Mouse (Mus musculus): Measurements from ENCODE around the gene R3hdm1. TPM values are rescaled to one million over a fixed set of nuclear protein-coding genes. Genes with fewer than 3 reads are reported as not detected.
"Not testable (repeated sequence)": the region's sequence is repeated elsewhere in the genome, so short reads cannot be mapped to it uniquely, and the experiment has no call there.

The R3hdm1 gene
- polyA plus RNA-seq, 1 experiment from 2014 or later = 96.7 TPM

DNA sequence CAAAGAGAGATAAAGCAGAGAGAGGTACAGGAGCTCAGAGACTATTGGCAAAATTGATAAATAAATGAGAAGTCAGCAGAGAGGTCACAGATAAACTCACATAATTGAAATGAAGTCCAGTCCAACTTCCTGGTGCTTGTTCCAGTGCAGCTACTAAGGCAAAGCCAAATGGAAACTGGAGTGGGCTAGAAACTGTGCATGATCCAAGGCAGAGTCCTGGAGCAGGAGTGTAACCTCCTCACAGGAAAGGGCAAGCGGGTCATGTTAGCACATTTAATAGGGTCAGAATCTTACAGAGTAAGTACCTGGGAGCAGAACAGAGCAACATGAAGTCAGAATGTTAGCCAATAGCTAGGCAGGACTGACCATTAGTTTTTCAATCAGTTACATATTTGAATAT, 24.5 kb upstream of the R3hdm1 start:
- ATAC-seq (ENCODE audit: low FRiP score) = no peak
- Histone ChIP-seq H3K4me3 (no peak overlapping the region), H3K9me3 (no peaks in the 10 kb centered on the region), H3K27me3 (no peaks in the 10 kb centered on the region), H3K36me3 (no peaks in the 10 kb centered on the region), H3K9ac (no peak overlapping the region), H3K27ac (no peak overlapping the region), H3K4me2 (no peak overlapping the region), H3K4me1 (replicated peaks) (0 out of 2 replicates have a peak, but pooled peaks cover 4% of the 10 kb centered on the region)
- 100% methylated on average over 1 of the region's 1 CpGs for WGBS

DNA sequence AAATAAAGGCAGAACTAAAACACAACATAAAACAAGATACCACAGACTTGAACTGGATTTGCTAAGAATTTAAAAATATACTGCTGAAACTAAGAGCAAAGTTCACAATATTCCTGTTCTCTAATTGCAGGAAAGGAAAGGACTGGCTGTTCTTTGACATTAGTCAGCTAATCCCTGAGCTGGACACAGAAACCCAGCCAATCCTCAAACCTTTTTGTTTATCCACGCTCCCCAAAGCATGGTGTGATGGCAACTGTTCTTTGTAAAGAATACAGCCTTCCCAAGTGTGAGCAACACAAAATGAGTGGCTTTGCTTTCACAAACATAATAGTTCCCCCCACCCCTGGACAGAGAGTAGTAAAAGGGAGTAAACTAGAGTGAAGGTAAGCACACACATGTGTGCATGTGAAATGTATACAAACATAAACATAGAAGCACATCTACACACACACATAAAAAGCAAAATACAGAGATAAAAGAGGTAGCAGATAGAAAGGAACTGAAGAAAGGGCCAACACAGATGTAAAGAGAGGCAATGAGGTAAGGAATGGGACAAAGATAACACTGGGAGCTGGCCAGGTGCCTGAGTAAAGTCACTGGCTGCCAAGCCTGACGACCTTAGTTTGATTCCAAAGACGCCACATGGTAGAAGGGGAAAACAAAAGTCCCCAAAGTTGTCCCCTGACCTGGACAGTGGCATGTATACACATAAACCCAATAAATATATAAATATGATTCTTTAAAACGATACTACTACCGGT, 22.0 kb upstream of the R3hdm1 start:
- ATAC-seq (ENCODE audit: low FRiP score) = no peak
- H3K36me3 ChIP-seq = no peaks in the 10 kb centered on the region
- WGBS = 79% methylated on average over 5 of the region's 5 CpGs

DNA sequence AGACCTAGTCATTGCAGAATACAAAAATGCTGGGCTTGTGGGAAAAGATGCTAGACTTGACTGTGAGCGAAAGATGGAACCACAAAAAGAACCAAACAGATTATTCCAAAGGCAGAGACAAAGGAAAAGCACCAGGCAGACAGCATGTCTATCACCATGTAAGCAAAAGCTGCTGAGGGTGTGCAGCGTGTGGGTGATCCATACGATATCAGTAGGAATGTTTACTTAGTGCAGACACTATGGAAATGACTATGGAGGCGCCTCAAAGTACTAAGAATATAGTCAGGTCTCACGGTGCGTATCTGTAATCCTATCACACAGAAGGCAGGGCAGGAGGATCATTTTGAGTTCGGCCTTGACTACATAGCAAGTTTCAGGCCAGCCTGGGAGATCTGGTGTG, 21.2 kb upstream of the R3hdm1 start:
- no peak overlapping the region for H3K9ac ChIP-seq
- H3K27me3 ChIP-seq = no peaks in the 10 kb centered on the region
- H3K4me3 ChIP-seq = no peak overlapping the region
- H3K27ac ChIP-seq = no peak overlapping the region
- 92% methylated on average over 7 of the region's 7 CpGs for WGBS
- no peak for ATAC-seq (ENCODE audit: low FRiP score)
- H3K9me3 ChIP-seq = no peaks in the 10 kb centered on the region
- no peaks in the 10 kb centered on the region for H3K36me3 ChIP-seq
- H3K4me1 ChIP-seq (replicated peaks) = 0 out of 2 replicates have a peak, but pooled peaks cover 4% of the 10 kb centered on the region
- no peak overlapping the region for H3K4me2 ChIP-seq

More for the DNA sequence above, 22.0 kb upstream of the R3hdm1 start:
- no peaks in the 10 kb centered on the region for H3K27me3 ChIP-seq
- H3K9ac ChIP-seq = no peak overlapping the region
- no peak overlapping the region for H3K4me3 ChIP-seq
- no peak overlapping the region for H3K27ac ChIP-seq
- 0 out of 2 replicates have a peak, but pooled peaks cover 4% of the 10 kb centered on the region for H3K4me1 ChIP-seq (replicated peaks)
- H3K4me2 ChIP-seq = no peak overlapping the region
- no peaks in the 10 kb centered on the region for H3K9me3 ChIP-seq

DNA sequence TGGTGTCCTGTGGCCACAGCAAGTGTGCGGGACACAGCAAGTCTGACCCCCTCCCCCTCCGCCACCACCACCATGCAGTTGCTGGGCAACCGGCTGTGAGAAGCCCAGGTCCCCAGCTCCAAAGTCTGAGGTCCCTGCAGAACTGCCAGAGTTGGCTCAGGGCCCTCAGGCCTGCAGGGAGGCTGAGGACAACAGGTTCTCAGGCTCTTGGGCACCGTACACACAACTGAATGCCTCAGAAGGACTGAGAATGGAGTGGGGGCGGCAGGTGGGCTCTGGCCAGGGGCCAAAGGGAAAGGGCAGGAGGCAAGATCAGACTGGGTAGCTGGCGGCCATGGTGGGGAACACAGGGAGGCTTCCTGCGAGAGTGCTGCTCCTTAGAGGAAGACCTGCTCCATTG, 20.3 kb upstream of the R3hdm1 start:
- no peaks in the 10 kb centered on the region for H3K27me3 ChIP-seq
- H3K9me3 ChIP-seq = no peaks in the 10 kb centered on the region
- 0 out of 2 replicates have a peak, but pooled peaks cover 4% of the 10 kb centered on the region for H3K4me1 ChIP-seq (replicated peaks)
- no peak overlapping the region for H3K4me2 ChIP-seq
- WGBS = 70% methylated on average over 7 of the region's 7 CpGs
- no peak for ATAC-seq (ENCODE audit: low FRiP score)
- H3K4me3 ChIP-seq = no peak overlapping the region
- H3K36me3 ChIP-seq = no peaks in the 10 kb centered on the region
- no peak overlapping the region for H3K9ac ChIP-seq
- H3K27ac ChIP-seq = no peak overlapping the region

DNA sequence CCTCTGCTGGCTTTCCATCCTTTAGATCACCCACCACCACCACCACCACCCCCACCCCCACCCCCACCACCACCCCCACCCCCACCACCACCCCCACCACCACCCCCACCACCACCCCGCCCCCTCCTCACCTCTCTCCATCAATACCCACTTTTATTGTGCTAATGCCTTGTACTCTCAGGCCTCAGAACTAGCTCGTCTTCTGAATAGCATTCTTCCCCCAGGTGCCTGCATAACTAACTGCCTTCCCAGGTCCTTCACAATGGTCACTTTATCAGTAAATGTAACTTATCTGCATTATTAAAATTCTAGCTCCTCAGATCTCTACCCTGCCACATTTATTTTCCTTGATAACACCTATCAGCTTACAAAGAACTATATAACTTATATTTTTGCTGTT, 8.4 kb upstream of the R3hdm1 start:
- no peak for ATAC-seq (ENCODE audit: low FRiP score)
- H3K27me3 ChIP-seq = no peaks in the 10 kb centered on the region
- no peaks in the 10 kb centered on the region for H3K4me1 ChIP-seq (replicated peaks)
- H3K9ac ChIP-seq = no peak overlapping the region
- H3K36me3 ChIP-seq = peaks cover 9% of the 10 kb centered on the region
- no peaks in the 10 kb centered on the region for H3K9me3 ChIP-seq
- WGBS = 53% methylated on average over 1 of the region's 2 CpGs
- H3K4me2 ChIP-seq = no peak overlapping the region
- no peak overlapping the region for H3K27ac ChIP-seq
- H3K4me3 ChIP-seq = no peak overlapping the region

DNA sequence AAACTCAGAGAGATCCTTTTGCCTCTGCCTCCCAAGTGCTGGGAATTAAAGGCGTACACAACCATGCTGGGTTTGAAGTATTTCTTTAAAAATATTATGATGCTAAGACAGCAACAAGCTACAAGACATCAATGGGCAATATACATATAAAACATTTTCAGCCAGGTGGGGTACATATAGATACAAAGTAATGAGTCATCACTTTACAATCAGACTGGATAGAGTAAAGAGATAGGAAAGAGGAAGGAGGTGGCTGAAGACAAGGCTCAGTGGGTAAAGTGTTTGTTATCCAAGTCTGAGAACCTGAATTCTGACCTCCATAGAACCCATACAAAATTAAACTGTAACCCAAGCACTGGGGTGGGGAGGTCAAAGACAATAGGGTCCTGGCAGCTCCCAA, 4.8 kb upstream of the R3hdm1 start:
- H3K36me3 ChIP-seq = no peaks in the 10 kb centered on the region
- H3K27ac ChIP-seq = no peak overlapping the region
- no peak overlapping the region for H3K4me3 ChIP-seq
- no peaks in the 10 kb centered on the region for H3K9me3 ChIP-seq
- 91% methylated on average over 1 of the region's 1 CpGs for WGBS
- H3K4me1 ChIP-seq (replicated peaks) = peaks cover 4% of the 10 kb centered on the region; the same call in 1 of the 2 replicates
- no peak for ATAC-seq (ENCODE audit: low FRiP score)
- no peak overlapping the region for H3K9ac ChIP-seq
- H3K4me2 ChIP-seq = no peak overlapping the region
- H3K27me3 ChIP-seq = no peaks in the 10 kb centered on the region

DNA sequence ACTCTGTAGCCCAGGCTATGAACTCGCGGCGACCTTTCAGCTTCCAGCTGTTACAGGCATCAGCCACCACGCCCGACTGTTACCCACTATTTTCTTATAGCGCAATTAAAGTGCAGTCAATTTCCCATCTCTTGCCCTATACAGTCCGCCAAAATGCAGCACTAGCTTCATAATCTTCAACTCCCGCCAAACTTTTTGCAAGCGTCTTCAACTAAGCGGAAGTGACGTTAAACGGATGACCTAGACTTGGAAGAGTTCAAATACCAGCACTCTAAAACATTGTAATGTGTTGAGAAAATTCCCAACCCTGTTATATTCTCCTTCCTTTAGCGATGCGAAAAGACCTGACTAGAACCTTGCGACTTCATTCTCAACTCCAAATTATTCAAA, 855 bp upstream of the R3hdm1 start:
- under 1% methylated on average over 15 of the region's 15 CpGs for WGBS
- ATAC-seq (ENCODE audit: low FRiP score) = peak; percentile 17
- no peaks in the 10 kb centered on the region for H3K9me3 ChIP-seq
- no peaks in the 10 kb centered on the region for H3K36me3 ChIP-seq
- peak overlapping the region; percentile 95 for H3K4me3 ChIP-seq
- H3K27ac ChIP-seq = peak overlapping the region; percentile 90
- peak overlapping the region; percentile 65; the same call in 1 of the 2 replicates for H3K9ac ChIP-seq
- no peaks in the 10 kb centered on the region for H3K27me3 ChIP-seq
- H3K4me2 ChIP-seq = peak overlapping the region; percentile 62
- peaks cover 24% of the 10 kb centered on the region for H3K4me1 ChIP-seq (replicated peaks)

DNA sequence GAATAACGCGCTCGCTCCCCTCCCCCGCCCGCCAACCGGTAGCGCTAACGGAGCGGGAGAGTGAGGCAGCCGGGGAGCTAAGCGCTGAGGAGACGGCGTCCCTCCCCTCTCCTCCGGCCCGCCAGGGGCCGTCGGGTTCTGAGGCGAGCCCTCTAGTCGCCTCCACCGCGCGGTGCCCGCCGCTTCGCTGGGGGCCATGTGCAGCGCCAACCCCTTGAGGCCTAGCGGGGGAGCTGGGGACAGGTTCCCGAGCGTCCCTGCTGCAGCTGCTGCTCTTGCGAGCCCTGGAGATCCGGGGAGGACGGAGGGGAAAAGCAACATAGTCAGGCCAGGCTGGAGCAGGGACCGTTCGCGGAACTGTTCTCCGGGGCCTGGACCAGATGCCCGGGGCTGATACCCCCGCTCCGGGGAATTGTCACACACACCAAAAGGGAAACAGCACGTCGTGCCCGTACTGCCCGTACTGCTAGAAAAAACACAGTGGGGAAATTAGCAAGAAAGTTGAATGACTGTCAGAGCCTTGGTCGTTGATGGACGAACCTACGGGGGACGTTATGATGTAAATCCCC, 503 bp downstream of the R3hdm1 start:
- peak overlapping the region; percentile 95 for H3K9ac ChIP-seq
- ATAC-seq (ENCODE audit: low FRiP score) = peak; percentile 72
- no peaks in the 10 kb centered on the region for H3K27me3 ChIP-seq
- WGBS = under 1% methylated on average over 34 of the region's 47 CpGs
- no peaks in the 10 kb centered on the region for H3K36me3 ChIP-seq
- peak overlapping the region; percentile 96 for H3K27ac ChIP-seq
- no peaks in the 10 kb centered on the region for H3K9me3 ChIP-seq
- H3K4me2 ChIP-seq = peak overlapping the region; percentile 71
- peaks cover 24% of the 10 kb centered on the region for H3K4me1 ChIP-seq (replicated peaks)
- peak overlapping the region; percentile 95 for H3K4me3 ChIP-seq

DNA sequence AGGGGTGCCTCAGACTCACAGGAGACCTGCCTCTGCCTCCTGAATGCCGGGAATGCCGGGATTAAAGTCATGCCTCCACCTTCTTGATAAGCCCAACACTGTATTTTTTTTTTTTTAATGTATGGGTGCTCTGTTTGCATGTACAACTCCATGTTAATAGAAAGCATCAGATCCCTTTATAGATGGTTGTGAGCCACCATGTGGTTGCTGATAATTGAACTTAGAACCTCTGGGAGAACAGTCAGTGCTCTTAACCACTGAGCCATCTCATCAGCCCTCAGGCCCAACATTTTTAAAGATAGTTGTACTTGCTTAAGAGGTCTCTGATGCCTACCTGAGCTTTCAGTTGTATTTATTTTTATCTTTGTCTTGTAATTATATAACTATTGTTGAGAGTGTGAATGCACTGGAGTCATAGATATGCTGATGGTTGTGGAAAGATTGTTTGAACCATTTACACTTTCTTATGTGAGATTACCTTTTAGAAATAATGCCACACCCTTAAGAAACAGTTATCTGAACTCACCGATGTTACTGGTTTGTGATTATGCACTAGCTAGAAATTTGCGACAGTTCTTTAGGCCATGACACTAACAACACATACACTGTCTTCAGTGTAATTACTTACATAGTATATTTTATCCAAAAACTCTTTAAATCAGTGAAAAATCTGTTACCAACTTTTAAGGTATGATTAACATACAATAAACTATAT, 18.0 kb downstream of the R3hdm1 start:
- Histone ChIP-seq H3K4me3 (no peak overlapping the region), H3K27me3 (no peaks in the 10 kb centered on the region), H3K4me1 (replicated peaks) (no peaks in the 10 kb centered on the region), H3K36me3 (no peaks in the 10 kb centered on the region), H3K9me3 (no peaks in the 10 kb centered on the region), H3K4me2 (no peak overlapping the region), H3K27ac (no peak overlapping the region), H3K9ac (no peak overlapping the region)
- ATAC-seq (ENCODE audit: low FRiP score) = no peak
- 98% methylated on average over 4 of the region's 4 CpGs for WGBS

DNA sequence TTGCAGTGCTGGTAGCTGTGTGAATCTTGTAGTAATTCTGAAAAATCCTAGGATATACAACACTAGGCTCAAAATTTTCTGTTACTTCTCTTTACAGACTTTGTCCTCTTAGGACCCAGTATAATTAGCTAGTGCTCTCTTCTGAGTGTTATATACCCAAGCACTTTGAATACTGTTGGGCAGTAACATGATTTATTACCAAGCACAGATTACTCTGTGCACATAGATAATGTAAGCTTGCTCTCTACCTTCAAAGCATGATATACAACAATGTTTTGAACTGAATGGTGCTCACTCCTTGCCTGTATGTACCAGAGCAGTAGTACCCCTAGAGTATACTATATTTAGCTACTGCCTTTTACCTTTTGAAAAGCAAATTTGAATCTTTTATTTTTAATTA, 33.1 kb downstream of the R3hdm1 start:
- not testable (repeated sequence) for H3K4me1 ChIP-seq (replicated peaks); H3K36me3 ChIP-seq; H3K9me3 ChIP-seq; H3K4me3 ChIP-seq; ATAC-seq (ENCODE audit: low FRiP score); H3K9ac ChIP-seq; H3K4me2 ChIP-seq; H3K27me3 ChIP-seq; H3K27ac ChIP-seq

DNA sequence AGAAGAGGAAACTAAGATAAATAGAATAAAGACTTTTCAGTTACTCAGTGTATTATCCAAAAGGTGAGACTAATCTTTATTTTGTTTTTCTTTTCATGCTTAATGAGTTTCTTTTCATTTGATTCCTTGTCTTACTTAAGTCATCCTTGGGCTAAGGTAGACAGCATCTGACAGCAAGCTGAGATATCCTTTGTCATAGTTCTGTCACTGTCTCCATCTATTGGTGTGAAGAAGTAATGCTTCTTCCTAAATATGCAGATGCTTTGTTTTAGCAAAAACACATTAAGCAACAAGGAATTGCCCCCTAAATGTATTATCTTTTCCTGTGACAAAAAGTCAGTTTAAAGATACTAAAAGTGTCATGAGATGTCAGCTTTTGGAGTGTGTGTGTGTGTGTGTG, 37.9 kb downstream of the R3hdm1 start:
- no peak overlapping the region for H3K9ac ChIP-seq

DNA sequence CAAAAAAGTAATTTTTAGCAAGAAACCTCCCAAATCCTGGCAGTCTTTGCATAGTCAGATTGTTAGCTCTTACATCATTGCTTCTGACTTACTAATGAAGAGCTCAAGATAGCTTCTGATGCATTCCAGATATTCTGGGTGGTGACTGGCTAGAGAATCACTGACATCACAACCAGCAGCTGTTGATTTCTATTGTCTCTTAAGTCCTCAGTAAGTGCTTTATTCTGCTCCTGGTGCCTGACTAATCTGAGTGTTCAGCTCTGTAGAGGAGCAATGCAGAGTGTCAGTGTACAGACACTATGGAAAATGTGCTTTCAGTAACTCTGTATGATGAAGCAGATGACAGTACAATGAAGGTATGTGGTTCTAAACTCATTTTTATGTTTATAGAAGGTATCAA, 38.6 kb downstream of the R3hdm1 start:
- no peaks in the 10 kb centered on the region for H3K9me3 ChIP-seq
- H3K27ac ChIP-seq = no peak overlapping the region
- no peak; the same call in 1 of the 2 replicates for ATAC-seq (ENCODE audit: low FRiP score)

More for the DNA sequence above, 37.9 kb downstream of the R3hdm1 start:
- no peaks in the 10 kb centered on the region for H3K4me1 ChIP-seq (replicated peaks)
- no peaks in the 10 kb centered on the region for H3K27me3 ChIP-seq
- no peaks in the 10 kb centered on the region for H3K36me3 ChIP-seq
- no peak overlapping the region for H3K4me3 ChIP-seq
- no peaks in the 10 kb centered on the region for H3K9me3 ChIP-seq
- no peak for ATAC-seq (ENCODE audit: low FRiP score)
- H3K27ac ChIP-seq = no peak overlapping the region
- H3K4me2 ChIP-seq = no peak overlapping the region

More for the DNA sequence above, 38.6 kb downstream of the R3hdm1 start:
- Histone ChIP-seq H3K9ac (no peak overlapping the region), H3K4me3 (no peak overlapping the region), H3K4me2 (no peak overlapping the region), H3K4me1 (replicated peaks) (no peaks in the 10 kb centered on the region), H3K36me3 (no peaks in the 10 kb centered on the region), H3K27me3 (no peaks in the 10 kb centered on the region)

Data from hindbrain, embryonic 13.5 days (tissue).